Mouse (Mus musculus): ENCODE data around the gene Pds5a. TPM values are rescaled to one million over a fixed set of nuclear protein-coding genes. Genes with fewer than 3 reads are reported as not detected.
"Not testable (repeated sequence)": the region's sequence is repeated elsewhere in the genome, so short reads cannot be mapped to it uniquely, and the experiment has no call there.

The Pds5a gene
- total RNA-seq, 2 experiments from 2014 or later = 78.2 to 85.2 TPM

DNA sequence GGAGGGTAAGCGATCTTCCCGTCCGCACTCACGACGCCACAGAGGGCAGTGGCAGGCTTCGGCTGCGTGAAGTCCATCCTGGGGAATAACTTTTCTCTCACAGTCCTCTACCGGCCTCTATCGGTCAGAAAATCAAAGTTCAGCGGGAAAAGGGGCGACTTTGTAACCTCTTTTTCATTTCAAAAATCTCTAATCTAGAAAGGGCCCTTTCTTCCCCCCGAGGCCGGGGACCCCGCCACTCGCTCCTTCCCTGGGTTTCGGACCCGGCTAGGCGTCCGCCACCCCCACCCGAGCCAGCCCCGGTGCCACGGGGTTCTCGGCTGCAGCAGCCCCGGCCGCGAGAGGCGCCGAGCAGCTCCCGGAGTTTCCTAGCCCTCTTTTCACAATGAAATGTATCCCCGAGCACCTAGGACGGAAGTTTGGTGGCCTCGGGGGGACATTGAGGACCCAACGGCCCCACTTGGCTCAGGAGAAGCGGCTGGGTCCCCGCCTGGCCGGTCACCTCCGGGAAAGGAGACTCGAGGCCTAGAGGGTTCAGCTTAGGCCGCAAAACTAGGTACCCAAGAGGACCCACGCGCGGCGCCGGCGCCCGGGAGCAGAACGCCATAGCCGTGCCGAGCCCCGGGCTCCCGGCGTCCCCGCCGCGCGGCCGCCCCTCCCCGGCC, 1.1 kb downstream of the Pds5a start:
- DNase-seq (ENCODE audit: low spot score in 2 of 2) = peak; percentile 69 to 73

DNA sequence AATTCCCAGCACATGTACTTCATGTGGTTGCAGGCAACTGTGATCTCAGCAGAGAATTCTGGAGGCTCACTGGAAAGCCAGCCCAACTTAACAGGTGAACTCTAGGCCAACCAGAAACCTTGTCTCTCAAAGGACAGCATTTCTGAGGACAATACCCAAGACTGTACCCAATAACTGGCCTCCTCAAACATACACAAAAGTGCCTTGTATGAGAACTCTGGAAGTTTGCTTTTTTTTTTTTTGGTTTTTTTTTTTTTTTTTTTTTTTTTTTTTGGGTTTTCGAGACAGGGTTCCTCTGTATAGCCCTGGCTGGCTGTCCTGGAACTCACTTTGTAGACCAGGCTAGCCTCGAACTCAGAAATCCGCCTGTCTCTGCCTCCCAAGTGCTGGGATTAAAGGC, 4.0 kb downstream of the Pds5a start:
- not testable (repeated sequence) for DNase-seq (ENCODE audit: low spot score in 2 of 2)

DNA sequence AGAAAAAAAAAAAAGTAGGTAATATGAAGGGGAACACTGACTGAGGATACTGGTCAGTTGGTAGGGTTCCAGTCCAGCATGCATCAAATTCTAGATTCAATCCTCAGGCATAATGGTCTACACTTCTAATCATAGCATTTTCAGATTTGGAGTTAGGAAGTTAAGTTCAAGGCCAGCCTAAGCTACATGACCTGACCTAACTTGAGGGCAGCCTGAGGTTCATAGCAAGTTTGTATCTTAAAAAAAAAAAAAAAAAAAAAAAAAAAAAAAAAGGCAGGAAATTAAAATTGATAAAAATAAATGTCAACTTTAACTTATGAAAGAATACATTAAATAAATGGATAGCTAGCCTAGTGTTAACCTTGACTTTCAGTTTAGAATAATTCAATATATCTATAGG, 5.1 kb downstream of the Pds5a start:
- DNase-seq (ENCODE audit: low spot score in 2 of 2) = no peak

DNA sequence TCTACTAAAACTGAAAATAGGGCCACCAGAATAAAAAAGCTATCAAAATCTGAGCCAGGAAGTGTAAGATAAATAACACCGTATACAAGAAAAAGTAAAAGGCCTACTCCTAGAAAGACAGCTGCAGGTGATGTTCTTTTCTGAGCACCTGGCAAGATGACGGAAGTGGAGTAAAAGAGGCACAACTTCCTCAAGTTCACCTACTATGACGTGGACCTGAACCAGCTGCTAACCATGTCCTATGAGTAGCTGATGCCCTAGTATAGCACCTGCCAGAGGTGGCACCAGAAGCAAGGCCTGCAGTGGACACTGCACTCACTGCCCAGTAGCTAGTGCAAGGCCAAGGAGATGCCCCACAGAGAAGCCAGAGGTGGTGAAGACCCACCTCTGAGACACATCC, 9.3 kb downstream of the Pds5a start:
- no peak for DNase-seq (ENCODE audit: low spot score in 2 of 2)

DNA sequence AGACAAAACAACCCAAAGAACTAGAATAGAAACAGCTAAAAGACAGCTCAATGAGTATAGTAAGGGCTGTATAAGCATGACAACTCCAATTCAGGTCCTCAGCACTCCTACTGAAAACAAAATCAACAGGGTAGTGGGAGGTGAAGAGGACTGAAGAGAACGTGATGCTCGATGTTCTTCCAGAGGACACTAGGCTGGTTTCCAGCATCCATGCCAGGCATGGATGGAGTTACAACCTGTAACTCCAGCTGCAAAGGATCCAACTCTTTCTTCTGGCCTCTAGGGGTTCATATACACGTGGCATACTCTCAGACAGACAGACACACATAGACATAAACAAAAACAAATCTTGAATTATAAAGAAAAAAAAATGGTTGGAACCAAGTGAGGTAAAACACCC, 11.3 kb downstream of the Pds5a start:
- DNase-seq (ENCODE audit: low spot score in 2 of 2) = no peak

DNA sequence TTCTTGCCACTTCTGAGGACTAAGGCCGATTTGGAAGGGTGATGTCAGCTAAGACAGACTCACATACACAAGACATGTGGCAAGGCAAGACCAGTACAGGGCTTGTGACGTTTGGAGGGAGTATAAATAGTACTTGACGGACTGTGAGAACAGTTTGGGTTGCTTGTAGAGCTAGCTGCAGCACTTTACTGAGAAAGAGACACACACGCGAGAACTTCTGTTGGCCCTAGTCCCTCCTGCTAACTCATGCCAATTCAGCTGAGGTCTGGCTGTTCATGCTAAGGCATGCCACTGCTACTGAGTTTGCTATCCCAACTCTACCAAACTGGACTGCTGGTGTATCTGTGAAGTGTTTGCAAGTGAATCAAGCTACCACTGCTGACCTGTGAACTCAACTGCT, 19.2 kb downstream of the Pds5a start:
- peak; percentile 12 to 22 for DNase-seq (ENCODE audit: low spot score in 2 of 2)

DNA sequence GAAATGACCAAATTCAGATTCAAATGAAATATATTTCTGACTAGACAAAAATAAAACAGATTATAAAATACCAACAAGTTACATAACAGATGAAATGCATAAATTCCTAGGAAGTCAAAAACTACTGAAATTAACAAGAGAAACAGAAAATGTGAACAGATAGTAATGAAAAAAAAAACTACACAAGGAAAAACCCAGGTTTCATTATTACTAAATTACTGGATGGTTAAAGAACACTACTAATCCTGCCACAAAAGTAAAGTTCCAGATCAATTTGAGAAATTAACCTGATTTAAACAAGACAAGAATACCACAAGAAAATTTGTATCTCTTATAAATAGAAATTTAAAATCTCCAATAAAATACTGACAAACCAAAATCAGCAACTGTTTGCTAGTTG, 25.9 kb downstream of the Pds5a start:
- DNase-seq (ENCODE audit: low spot score in 2 of 2) = no peak

DNA sequence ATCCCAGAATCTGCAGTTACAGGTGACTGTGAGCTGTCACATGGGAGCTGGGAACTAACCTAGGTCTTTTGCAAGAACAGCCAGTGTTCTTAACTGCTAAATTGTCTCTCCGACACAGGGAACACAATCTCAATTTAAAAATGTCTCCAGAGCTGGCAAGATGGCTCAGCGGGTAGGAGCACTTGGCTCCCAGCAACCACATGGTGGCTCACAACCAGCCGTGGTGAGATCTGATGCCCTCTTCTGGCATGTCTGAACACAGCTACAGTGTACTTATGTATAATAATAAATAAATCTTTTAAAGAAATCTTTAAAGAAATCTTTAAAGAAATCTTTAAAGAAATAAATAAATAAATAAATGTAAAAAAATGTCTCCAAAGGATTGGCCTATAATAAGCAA, 30.4 kb downstream of the Pds5a start:
- DNase-seq (ENCODE audit: low spot score in 2 of 2) = no peak

DNA sequence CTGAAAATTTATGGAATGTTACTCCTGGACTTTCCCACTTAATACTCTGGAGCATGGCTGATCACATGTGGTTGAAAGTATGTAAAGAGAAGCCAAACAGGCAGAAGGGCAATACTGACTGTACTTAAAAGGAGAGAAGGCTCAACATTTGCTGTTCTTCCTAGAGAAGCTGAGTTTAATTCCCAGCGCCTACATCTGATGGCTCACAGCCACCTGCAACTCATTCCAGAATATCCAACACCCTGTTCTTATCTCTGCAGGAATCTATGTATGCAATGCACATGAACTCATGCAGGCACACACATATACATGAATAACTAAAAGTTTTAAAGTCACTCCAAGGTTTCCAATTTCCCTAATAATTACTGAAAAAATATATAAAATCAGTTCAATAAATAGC, 32.7 kb downstream of the Pds5a start:
- no peak for DNase-seq (ENCODE audit: low spot score in 2 of 2)

DNA sequence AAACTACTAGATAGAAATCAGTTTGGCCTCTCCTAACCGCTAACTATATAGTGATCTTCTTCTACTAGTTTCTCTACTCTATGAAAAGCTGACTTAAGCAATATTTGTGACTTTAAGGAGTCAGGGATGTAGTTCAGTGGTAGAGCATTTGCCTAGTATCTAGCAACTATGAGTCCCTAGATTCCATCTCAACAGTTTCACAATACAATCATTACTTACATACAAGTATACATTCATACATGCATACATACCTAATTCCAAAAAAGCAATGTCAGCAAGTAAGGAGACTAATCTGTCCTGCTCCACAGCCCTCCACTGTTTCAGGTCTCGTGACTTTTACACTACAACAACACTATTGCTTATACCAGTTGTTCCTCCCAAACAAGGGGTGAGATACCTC, 36.1 kb downstream of the Pds5a start:
- no peak for DNase-seq (ENCODE audit: low spot score in 2 of 2)

DNA sequence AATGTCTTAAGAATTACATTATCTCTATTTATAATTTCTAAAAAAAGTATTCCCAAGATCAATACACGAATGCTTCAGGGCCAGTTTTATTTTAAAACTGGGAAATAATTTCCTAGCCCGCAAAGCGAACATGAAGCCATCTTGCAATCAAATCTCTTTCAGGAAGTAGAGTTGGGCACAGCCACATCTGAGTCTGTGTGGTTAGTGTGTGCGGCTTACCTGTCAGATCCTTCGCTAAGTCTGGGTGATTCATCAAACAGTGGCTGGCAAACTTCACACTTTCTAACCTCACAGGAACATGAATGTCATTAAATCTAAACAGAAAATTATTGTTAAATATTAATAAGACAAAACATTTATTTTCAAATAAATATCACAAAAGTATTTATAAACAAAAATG, 44.3 kb downstream of the Pds5a start:
- no peak for DNase-seq (ENCODE audit: low spot score in 2 of 2)

DNA sequence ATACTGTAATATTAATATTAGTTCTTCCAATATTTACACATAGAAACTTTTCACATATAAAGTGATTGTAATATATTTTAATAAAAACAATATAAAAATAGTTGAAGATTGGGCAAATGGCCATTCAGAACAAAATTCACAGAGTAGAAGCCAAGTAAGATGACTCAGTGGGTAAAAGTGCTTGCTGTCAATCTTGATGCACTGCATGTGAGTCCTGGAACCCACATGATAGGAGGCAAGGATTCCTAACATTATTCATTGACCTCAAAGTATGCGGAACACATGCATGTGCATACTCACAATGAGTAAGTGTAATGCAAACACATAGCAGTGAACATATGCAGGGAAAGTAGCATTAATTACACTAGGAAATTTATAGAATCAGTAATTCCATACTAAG, 59.2 kb downstream of the Pds5a start:
- DNase-seq (ENCODE audit: low spot score in 2 of 2) = no peak

DNA sequence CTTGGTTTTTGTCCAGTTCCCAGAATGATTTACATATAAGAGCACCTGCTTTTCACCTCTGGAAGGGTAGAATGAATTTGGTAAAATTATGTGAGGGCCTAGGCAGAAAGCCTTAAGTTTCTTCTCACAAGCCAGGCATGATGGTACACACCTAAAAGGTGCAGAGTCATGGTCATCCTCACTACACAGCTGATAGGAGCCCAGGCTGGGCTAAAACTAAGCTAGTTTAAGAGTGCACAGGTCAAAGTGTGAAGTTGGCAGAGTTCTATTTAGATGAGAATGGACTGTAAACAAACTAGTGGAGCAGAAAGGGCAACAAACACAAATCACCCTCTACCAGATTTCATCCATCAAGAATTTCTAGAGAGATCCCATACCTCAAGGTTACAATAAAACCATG, 73.7 kb downstream of the Pds5a start:
- no peak for DNase-seq (ENCODE audit: low spot score in 2 of 2)

DNA sequence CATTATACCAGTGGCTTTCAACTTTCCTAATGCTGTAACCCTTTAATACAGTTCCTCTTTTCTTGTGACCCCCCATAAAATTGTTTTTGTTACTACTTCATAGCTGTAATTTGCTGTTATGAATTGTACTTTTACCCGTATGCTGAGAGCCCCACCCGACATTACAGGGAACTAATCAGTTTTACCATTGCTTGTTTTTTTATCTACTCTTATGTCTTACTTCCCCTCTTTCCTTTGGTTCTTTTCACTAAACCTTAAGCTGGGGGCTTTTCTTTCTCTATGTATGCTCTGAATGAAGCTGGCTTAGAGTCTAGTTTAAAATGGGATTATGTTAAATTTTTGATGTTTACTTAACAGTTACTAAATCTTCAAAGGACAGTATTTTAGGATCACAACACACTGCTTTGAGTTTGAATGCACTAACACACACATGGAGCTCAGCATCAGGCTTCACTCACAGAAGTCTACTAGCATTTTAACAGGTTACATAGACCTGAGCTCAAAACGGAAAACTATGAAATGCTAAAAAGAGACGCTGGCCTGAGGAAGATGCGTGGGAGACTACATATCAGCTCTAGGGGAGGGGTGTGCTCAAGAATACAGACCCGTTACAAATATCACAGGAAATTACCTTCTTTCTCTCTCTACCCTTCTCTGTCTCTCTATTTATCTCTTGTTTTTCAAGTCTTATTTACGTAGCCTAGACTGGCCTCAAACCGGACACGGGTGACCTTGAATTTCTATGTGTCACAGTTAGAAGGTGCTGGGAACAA, 84.7 kb downstream of the Pds5a start:
- DNase-seq (ENCODE audit: low spot score in 2 of 2) = no peak

DNA sequence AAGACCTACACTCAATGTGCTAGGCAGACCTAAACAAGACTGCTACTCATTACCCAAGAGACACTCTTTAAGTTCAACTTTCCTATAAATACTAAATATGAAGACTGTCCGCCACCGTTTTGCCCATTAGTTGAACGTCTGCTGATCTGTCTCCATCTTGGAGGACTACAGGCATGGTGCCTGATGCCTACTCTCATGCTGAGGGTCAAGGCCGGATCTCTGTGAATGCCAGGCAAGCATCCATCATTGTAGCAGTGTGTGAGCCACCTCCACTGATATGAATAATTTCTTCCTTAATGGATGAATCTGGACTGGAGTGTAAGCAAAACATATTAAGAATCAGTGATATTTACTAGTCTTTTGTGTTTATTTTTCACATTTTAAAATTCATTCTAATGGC, 87.5 kb downstream of the Pds5a start:
- DNase-seq (ENCODE audit: low spot score in 2 of 2) = no peak

DNA sequence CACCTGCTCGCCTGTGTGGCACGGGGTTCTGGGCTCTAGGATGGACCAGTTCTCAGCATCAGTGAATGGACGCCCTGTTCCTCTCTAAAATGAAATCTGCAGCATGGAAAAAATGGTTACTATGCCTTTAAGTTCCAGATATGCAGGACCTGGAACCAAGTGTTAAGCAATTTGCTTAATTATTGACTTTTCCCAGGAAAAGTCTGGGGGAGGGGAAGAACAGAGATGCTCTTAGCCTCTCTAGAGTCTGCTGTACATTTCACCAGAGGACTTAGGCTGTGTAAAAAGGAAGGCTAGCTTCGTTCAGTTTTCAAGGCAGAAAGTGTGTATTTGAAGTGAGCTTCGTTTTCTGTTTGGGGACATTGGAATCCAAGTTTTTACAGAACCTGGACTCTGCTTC, 88.3 kb downstream of the Pds5a start:
- DNase-seq (ENCODE audit: low spot score in 2 of 2) = no peak

DNA sequence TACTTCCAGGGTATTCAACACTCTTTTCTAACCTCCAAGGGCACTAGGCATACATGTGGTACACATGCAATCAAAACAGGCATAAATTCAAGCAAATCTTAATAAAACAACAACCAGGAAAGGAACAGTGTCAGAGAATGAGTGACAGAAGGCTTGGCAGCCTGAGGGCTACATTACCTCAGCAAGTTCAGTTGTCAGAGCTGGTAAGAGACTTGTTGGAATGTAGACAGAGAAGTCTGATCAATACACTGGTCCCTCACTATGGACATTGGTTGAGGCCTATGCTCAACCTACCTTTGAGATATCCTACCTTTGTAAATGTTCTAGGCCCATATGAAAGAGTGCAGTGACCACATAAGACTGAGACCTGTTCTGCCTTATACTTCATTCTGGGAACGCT, 91.3 kb downstream of the Pds5a start:
- no peak for DNase-seq (ENCODE audit: low spot score in 2 of 2)

DNA sequence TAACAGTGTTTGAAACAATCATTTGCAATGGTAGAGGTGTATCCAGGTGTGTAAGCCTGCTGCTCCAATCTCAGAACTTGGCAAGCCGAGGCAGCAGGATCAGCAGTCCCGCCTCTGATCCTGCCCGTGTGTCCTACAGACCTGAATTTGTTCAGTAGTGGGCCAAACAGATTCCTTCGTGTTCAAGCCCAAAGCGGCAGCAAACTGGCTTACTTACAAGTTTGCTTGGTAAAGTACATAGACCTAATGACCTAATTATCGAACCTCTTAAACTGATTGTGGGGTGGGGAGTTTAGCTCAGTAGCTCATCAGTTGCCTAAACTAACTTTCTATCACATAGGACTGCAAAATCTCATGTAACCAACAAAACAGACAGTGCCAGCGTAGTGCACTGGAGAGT, 98.4 kb downstream of the Pds5a start:
- DNase-seq (ENCODE audit: low spot score in 2 of 2) = no peak

DNA sequence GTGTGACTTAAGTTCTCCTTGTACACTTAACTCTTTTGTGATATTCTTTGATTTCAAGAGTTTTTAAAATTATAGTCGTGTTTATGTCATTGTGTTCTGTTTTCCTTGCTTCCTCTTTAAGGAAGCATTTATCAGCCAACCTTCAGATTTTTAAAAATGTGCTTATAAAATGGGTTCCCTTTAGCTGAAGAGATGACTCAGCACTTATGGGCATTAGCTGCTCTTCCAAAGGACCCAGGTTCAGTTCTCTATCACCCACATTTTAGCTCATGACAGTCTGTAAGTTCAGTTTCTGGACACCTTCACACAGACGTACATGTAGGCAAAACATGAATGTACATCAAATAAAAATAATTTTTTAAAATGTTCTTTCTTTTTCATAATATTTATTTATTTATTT, 105.7 kb downstream of the Pds5a start:
- no peak for DNase-seq (ENCODE audit: low spot score in 2 of 2)

DNA sequence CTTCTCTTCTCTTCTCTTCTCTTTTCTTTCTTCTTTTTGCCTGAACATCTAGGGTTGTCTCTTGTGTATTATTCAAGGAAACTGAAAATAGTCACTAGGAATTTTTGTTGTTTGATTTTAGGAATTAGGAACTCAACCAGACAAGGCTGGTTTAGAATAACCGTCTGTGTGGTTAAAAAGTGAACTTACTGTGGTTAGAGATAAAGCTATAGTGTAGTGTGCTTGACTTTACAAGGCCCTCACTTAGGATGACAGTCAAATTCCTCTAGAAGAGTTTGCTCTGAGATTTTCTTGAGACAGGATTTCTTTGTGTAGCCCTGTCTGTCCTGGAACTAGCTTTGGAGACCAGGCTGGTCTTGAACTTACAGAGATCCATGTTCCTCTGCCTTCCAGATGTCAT, 107.9 kb downstream of the Pds5a start:
- no peak for DNase-seq (ENCODE audit: low spot score in 2 of 2)

DNA sequence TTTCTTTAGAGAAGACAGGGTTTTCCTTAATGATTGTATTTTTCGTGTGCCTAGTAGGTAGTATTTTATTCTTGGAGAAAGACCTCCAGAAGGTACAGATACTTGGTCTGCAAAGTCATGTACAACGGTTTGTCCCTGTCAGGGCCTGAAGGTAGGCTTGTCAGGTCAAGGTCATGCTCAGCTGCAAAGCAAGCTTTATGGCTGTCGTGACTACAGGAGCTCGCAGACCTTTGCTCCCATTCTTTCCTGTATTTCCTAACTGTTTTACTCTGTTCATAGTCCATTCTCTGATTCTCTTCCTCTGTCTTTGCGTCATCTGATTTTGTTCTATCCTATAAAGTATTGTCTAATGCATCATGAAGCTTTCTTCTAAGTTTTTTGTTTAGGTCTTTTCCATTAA, 111.8 kb downstream of the Pds5a start:
- no peak for DNase-seq (ENCODE audit: low spot score in 2 of 2)

DNA sequence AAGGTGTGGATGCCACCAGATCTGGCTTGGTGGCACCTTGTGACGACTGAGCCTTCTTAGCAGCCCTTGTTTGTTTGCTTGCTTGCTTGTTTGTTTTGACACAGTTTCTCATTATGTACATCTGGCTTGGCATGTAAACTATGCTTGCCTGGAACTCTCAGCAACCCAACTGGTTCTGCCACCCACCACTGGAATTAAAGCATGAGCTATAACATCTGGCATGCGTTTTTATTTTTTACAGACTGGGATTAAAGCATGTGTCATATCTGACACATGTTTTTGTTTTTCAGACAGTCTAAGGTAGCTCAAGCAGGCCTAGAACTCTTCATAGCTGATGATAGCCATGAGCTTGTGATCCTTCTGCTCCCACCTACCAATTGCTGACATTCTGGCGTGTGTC, 119.5 kb downstream of the Pds5a start:
- no peak for DNase-seq (ENCODE audit: low spot score in 2 of 2)

DNA sequence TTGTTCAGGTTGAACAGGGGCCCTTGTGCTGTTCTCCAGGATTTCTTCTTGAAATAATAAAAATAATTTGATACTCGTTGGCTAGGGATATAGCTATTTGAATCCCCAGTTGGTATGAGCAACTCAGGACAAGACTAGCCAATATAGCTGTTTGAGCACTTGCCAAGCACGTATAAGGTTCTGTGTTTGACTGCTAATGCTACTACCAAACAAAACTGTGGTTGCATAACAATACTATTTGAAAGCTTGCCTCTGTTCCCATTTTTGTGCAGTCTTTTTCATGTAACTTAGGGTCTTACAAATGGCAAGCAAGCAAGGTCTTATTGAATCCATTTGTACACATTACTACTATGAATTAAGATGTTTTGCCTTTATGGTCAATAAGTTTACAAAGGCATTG, 122.2 kb downstream of the Pds5a start:
- no peak for DNase-seq (ENCODE audit: low spot score in 2 of 2)

All from layer of hippocampus, postnatal 10 days (tissue).